Mouse (Mus musculus) spleen, adult 2 months (tissue): Measurements from ENCODE around the gene Atxn1. TPM values are rescaled to one million over a fixed set of nuclear protein-coding genes. Genes with fewer than 3 reads are reported as not detected.

Experiments used
- DNase-seq, 2 experiments: peaks; one replicate each; pipeline versions ENCODE4 v3.0.0 to v3.0.0-alpha.2; 2012 to 2021; ENCODE audit warnings: low spot score in 2 of 2, low read depth in 1 of 2
- H3K27ac ChIP-seq: fragments of 200-500 bp; 2 replicates; pipeline ENCODE4 v1.5.1; 2012; ENCODE audit warnings: low read length, inconsistent platforms; ENCODE audit not compliant: insufficient read depth
- H3K27me3 ChIP-seq: fragments of 200-500 bp; 2 replicates; pipeline ENCODE4 v1.6.1; 2012; ENCODE audit warnings: mild to moderate bottlenecking, moderate library complexity, low read length, inconsistent platforms; ENCODE audit not compliant: control insufficient read depth, insufficient read depth
- H3K36me3 ChIP-seq: fragments of 200-500 bp; 2 replicates; pipeline ENCODE4 v1.6.1; 2012; ENCODE audit warnings: mild to moderate bottlenecking, low read length, inconsistent platforms; ENCODE audit not compliant: control insufficient read depth, insufficient read depth
- H3K4me1 ChIP-seq: fragments of 200-500 bp; 2 replicates; pipeline ENCODE4 v1.6.1; 2011; ENCODE audit warnings: inconsistent platforms; ENCODE audit not compliant: control insufficient read depth, insufficient read depth, insufficient read length
- H3K4me3 ChIP-seq: fragments of 200-500 bp; 2 replicates; pipeline ENCODE4 v1.5.1; 2011; ENCODE audit warnings: mild to moderate bottlenecking, inconsistent platforms; ENCODE audit not compliant: insufficient read depth, insufficient read length; ENCODE audit errors: extremely low read depth
- CTCF ChIP-seq: fragments of 200-500 bp; IDR thresholded peaks from 2 replicates; pipeline ENCODE4 v1.5.1; 2011; ENCODE audit warnings: mild to moderate bottlenecking, inconsistent platforms; ENCODE audit not compliant: insufficient read depth, insufficient read length, insufficient replicate concordance; ENCODE audit errors: extremely low read depth
- POLR2A ChIP-seq: fragments of 200-500 bp; IDR thresholded peaks from 2 replicates; pipeline ENCODE4 v1.6.1; 2011; ENCODE audit warnings: low read depth, low read length, inconsistent platforms
- WGBS: fragments of 180-500 bp; shearing (Covaris S2); methylation state at CpG from one replicate; pipeline ENCODE4 v1.1.7; 2018; 5-methylcytosine and 5-hydroxymethylcytosine counted together
- polyA plus RNA-seq: library from polyadenylated mRNA; depleted of rRNA; stranded (reverse); fragments of >200 nt; gene quantifications from 2 replicates; pipeline ENCODE4 v1.2.3, GENCODE M21; 2012

The Atxn1 gene
- polyA plus RNA-seq, 1 experiment = 10.6 TPM

- WGBS = 89% methylated on average over 3 of the region's 3 CpGs
- no peak overlapping the region for H3K4me3 ChIP-seq
- no peaks in the 10 kb centered on the region for H3K27me3 ChIP-seq
- no peak for DNase-seq
- TF ChIP-seq CTCF (no peak), POLR2A (no peak)
- no peaks in the 10 kb centered on the region for H3K4me1 ChIP-seq
- no peaks in the 10 kb centered on the region for H3K36me3 ChIP-seq
- no peak overlapping the region for H3K27ac ChIP-seq
Observed at GRCm38 (mm10) chr13:45768250-45768649, 196.6 kb downstream of the Atxn1 start.

- Histone ChIP-seq H3K27me3 (no peaks in the 10 kb centered on the region), H3K4me1 (no peaks in the 10 kb centered on the region), H3K4me3 (no peak overlapping the region), H3K36me3 (no peaks in the 10 kb centered on the region), H3K27ac (no peak overlapping the region)
- no peak for DNase-seq
- TF ChIP-seq POLR2A (no peak), CTCF (no peak)
- 91% methylated on average over 5 of the region's 5 CpGs for WGBS
Observed at GRCm38 (mm10) chr13:45764354-45764753, 200.5 kb downstream of the Atxn1 start.

- no peak for TF ChIP-seq POLR2A
- no peak for TF ChIP-seq CTCF
- H3K27ac ChIP-seq = no peak overlapping the region
- no peak for DNase-seq
- H3K36me3 ChIP-seq = no peaks in the 10 kb centered on the region
- no peaks in the 10 kb centered on the region for H3K4me1 ChIP-seq
- H3K27me3 ChIP-seq = no peaks in the 10 kb centered on the region
- H3K4me3 ChIP-seq = no peak overlapping the region
- 87% methylated on average over 7 of the region's 7 CpGs for WGBS
Observed at GRCm38 (mm10) chr13:45762278-45762677, 202.5 kb downstream of the Atxn1 start.

- Histone ChIP-seq H3K36me3 (no peaks in the 10 kb centered on the region), H3K27me3 (no peaks in the 10 kb centered on the region), H3K4me3 (no peak overlapping the region), H3K4me1 (no peaks in the 10 kb centered on the region), H3K27ac (no peak overlapping the region)
- no peak for DNase-seq
- TF ChIP-seq POLR2A (no peak), CTCF (no peak)
- 90% methylated on average over 1 of the region's 1 CpGs for WGBS
Observed at GRCm38 (mm10) chr13:45754483-45754882, 210.3 kb downstream of the Atxn1 start.

GRCm38 (mm10) chr13:45752498-45752897, 212.3 kb downstream of the Atxn1 start:
- Histone ChIP-seq H3K27ac (no peak overlapping the region), H3K27me3 (no peaks in the 10 kb centered on the region), H3K4me3 (no peak overlapping the region), H3K4me1 (no peaks in the 10 kb centered on the region), H3K36me3 (no peaks in the 10 kb centered on the region)
- DNase-seq = no peak
- 12% methylated on average over 5 of the region's 5 CpGs for WGBS
- TF ChIP-seq POLR2A (no peak), CTCF (no peak)

GRCm38 (mm10) chr13:45751231-45751630, 213.6 kb downstream of the Atxn1 start:
- Histone ChIP-seq H3K4me3 (no peak overlapping the region), H3K36me3 (no peaks in the 10 kb centered on the region), H3K4me1 (no peaks in the 10 kb centered on the region), H3K27ac (no peak overlapping the region), H3K27me3 (no peaks in the 10 kb centered on the region)
- DNase-seq = no peak
- WGBS = 76% methylated on average over 2 of the region's 2 CpGs
- TF ChIP-seq POLR2A = no peak
- no peak for TF ChIP-seq CTCF

- H3K4me1 ChIP-seq = no peaks in the 10 kb centered on the region
- no peak overlapping the region for H3K27ac ChIP-seq
- TF ChIP-seq POLR2A (no peak), CTCF (no peak)
- no peak overlapping the region for H3K4me3 ChIP-seq
- 88% methylated on average over 6 of the region's 6 CpGs for WGBS
- no peaks in the 10 kb centered on the region for H3K36me3 ChIP-seq
- DNase-seq = no peak
- no peaks in the 10 kb centered on the region for H3K27me3 ChIP-seq
Observed at GRCm38 (mm10) chr13:45750627-45751026, 214.2 kb downstream of the Atxn1 start.
